Mouse (Mus musculus) erythroid progenitor cell, adult 5-6 weeks (primary cell): ENCODE data around the gene Casc1. TPM values are rescaled to one million over a fixed set of nuclear protein-coding genes. Genes with fewer than 3 reads are reported as not detected.

ENCODE experiments used
- ATAC-seq: replicated peaks from 2 replicates; pipeline ENCODE4 v1.8.0; 2016; ENCODE audit warnings: moderate number of reproducible peaks, mild to moderate bottlenecking, moderate TSS enrichment, inconsistent platforms; ENCODE audit not compliant: poor library complexity, low FRiP score, severe bottlenecking
- total RNA-seq, 2 experiments: library from RNA; stranded (forward) in 1 of 2; stranded (reverse) in 1 of 2; fragments of 150-400 nt in 1 of 2; fragments of 186-747, 209-891 nt in 1 of 2; gene quantifications; 2 replicates each; pipeline versions ENCODE4 v1.2.3 to v1.2.4; 2015 to 2017; ENCODE audit warnings: low replicate concordance in 2 of 2

Gene Casc1
- total RNA-seq, 2 experiments from 2014 or later: 0.45 to 2.9 TPM

DNA sequence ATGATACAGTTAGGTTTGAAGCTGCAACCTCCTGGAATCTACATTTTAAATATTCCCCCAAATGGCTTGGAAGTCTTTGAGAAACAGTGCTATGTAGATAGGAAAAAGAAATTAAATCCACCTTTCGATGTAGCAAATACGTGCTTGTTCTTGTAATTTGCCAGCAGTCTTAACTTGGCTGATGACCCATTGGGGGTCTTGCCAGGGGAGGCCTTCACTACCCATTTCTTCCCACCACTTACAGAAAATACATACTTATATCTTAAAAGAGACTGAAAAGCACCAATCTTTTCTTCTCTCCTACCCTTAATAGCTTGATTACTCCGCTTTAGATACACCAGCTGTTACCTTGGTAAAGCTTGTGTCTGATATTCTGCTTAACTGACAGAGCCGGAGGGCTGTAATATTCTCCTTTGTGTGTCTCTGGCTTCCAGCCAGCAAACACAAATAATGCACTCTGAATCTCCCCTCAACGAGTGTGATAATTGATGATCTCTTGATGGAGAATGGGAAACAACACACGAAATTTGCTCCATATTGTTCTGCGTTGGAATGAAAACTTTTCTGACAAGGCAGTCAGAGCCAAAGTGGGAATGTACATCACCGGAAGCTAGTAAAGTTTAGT is 637 bp downstream of the Casc1 start:
- no peak for ATAC-seq

DNA sequence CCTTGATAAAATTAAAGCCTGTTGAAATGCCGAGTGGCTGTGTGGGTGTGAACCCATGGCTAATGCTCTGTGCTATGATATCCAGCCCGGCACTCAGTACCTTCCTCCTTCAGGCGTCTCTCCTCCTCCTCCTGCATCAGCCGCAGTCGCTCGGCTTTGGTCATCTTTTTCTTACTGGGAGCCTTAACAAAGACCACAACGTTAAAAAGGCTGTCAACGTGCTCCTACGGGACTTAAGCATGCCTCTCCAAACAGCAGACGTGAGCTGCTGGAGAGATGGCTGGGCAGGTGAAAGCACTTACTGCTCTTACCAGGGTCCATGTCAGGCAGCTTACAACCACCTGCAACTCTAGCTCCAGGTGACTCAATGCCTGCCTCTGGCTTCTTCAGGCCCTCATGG is 5.7 kb downstream of the Casc1 start:
- no peak for ATAC-seq

- no peak for ATAC-seq
Observed at GRCm38 (mm10) chr6:145204440-145204839, 6.4 kb downstream of the Casc1 start.

GRCm38 (mm10) chr6:145202432-145203125 is 8.2 kb downstream of the Casc1 start:
- ATAC-seq: no peak

DNA sequence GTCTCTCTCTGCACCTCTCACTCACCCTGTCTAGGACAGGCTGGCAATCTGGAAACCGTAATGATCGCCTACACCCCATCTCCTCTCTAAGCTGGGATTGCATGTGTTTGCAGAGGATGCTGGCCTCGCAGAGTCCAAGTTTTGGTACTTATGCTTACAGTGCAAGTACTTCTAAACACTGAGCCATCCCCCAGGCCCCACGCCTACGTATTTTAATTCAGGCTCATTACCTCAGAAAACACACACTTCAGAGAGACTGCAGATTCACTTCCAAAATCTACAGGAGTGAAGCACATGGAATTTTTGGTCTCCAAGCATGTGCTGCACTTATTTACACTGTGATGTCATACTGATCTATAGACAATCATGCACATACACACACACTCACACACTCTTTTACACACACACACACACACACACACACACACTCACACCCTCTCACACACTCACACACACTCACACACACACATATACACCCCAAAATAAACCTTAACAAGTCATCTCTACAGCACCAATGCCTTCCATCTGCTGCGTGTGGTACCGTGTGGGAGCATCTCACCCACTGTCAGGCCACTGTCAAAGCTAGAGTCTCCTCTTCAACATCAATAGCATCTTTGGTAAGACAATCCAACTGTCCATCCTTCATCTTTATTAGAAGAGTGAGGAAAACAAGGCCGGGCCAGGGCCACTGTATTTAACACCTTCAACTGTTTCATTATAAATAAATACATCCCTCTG is 12.7 kb downstream of the Casc1 start:
- no peak for ATAC-seq

- ATAC-seq: no peak
Observed at GRCm38 (mm10) chr6:145193446-145193845, 17.4 kb downstream of the Casc1 start.

DNA sequence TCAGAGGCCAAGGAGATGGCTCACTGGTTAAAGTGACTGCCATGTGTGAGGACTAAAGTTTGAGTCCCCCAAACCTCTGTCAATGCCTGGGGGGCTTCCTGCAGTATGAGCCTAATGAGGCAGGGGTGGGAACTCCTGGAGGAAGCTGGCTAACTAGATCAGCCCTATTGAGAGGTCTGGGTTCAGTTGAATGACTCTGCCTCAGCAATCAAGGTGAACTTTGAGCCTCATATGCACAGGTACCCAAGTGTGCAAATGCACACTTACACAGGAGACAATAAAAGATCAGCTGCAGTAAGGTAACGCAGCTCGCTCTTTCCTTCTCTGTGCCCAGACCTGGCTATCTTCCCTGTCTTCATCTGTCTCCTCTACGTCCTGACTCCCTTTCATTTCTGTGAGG is 17.8 kb downstream of the Casc1 start:
- ATAC-seq: no peak

DNA sequence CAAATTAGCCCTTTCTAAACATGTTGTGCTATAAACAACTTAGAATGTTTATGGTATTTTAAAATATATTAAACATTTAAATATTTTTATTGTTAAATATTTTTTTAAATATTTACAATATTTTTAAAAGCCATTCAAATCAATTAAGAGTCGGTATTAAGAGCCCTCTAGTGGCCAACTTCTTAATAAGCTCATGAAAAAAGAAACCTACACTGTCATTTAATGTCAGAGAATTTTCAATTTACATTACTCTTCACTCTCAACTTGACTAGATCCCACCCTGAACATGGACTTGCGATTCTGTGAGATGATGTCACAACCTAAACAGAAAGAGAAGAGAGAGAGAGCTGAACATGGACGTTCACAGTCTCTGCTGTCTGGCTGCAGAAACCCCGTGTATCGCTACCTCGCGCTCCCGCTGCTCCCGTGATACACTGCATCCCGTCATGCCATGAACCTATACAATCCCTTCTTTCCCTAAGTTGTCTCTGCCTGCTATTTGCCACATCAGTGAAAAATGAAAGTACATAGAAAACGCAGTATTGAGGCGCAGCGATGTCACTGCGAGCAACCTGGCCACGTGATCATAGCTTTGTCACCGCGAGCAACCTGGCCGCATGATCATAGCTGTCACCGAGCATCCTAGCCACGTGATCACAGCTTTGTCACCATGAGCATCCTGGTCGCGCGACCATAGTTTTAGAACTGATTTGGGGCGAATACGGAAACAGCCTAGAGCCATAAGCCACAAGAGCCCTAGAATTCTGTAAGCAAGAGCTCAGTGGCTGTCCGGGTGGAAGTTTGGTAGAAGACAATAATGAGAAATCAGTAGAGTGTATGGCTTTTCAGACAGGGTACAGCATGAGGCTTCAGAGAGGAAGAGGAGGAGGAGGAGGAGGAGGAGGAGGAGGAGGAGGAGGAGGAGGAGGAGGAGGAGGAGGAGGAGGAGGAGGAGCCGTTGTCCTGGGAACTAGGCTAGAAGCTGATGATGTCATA is 23.4 kb downstream of the Casc1 start:
- 0 out of 2 replicates have a peak, but pooled peaks have one; percentile 39 for ATAC-seq

DNA sequence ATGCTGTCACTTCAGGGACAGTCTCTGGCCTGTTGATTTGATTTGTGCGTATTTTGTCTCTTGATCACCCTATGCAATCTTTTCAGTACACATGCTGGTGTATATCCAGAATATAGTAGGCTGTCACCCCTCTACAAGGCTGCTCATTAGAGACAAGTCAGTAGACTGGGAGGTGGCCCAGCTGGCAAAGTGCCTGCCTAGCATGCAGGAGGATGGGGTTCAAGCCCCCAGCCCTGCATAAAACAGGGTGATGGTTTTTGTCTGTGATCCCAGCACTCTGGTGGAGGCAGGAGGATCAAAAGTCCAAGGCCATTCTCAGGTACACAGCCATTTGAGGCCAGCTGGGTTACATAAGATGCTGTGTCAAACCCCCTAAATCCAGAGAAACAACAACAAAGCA is 24.7 kb downstream of the Casc1 start:
- ATAC-seq: no peak

GRCm38 (mm10) chr6:145182044-145182443 is 28.8 kb downstream of the Casc1 start:
- ATAC-seq: no peak

- no peak for ATAC-seq
Observed at GRCm38 (mm10) chr6:145179665-145180064, 31.1 kb downstream of the Casc1 start.

DNA sequence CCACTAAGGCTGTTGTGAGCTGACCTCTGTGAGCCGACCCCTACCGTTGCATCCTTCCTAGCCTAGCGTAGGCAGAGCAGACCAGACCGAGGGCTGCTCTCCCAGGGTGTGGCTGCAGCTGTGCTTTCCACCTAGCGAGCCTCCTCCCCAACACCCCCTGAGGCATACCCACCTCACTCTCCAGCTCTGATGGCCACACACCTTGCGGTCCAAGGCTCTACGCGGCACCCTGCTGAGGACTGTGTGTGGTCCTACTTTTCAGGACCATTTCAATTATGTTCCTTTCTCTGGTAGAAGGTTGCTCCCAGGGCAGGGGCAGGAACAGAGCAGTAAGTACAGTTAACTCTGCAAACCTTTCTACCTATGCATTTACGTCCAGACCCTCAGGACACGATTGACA is 34.3 kb downstream of the Casc1 start:
- ATAC-seq: no peak

GRCm38 (mm10) chr6:145175571-145175981 is 35.2 kb downstream of the Casc1 start:
- no peak for ATAC-seq

GRCm38 (mm10) chr6:145173781-145174191 is 37.0 kb downstream of the Casc1 start:
- ATAC-seq: no peak

- ATAC-seq: no peak
Observed at GRCm38 (mm10) chr6:145171892-145172606, 38.8 kb downstream of the Casc1 start.

DNA sequence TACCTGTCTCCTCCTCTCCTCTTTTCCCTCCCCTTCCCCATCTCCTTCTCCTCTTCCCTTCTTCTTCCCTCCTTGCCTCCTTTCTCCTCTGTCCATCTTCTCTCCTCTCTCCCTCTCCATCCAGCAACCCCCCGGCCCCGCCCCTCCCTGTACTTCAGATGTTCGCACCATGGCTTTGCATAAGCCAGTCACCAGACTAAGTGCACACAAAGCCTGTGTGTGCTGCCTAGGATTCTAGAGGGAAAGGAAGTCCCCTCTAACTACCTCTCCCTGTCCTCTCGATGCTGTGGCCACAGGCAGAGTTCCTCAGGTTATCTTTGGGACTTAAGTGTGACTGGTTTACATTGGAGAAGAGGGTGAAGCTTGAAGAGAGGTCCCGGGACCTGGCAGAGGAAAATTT is 50.2 kb downstream of the Casc1 start:
- ATAC-seq: no peak

GRCm38 (mm10) chr6:145158619-145159018 is 52.2 kb downstream of the Casc1 start:
- no peak for ATAC-seq

GRCm38 (mm10) chr6:145149054-145149453 is 61.8 kb downstream of the Casc1 start:
- no peak for ATAC-seq

DNA sequence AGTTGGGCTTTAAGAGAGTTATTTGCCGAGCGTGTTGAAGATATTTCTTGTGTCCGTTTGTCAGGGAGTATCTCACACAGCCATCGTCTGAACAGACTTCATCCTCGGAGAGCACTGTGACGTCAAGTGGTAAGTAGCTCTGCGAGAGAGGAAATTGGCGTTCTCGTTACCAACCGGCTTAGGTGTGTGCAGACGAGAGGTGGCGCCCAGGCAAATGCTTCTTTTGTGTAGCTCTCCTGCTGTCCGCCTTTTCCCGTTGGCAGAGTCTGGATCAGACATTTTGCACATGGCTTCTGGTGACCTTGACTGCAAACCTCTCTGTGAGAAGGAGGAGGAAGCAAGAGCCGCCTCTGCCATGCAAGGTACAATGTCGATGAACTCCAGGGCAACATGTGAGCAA is 63.1 kb downstream of the Casc1 start:
- no peak for ATAC-seq
